Mouse (Mus musculus) lung, adult 2 months (tissue): ENCODE results near the gene Slfn4.
"Not testable (repeated sequence)": the region's sequence is repeated elsewhere in the genome, so short reads cannot be mapped to it uniquely, and the experiment has no call there.

Source experiments
- CTCF ChIP-seq: fragments of 200-500 bp; IDR thresholded peaks from 2 replicates; pipeline ENCODE4 v1.5.1; 2011; ENCODE audit warnings: mild to moderate bottlenecking, low read length, control low read depth; ENCODE audit not compliant: insufficient read depth
- POLR2A ChIP-seq: fragments of 200-500 bp; IDR thresholded peaks from 2 replicates; pipeline ENCODE4 v1.6.1; 2011; ENCODE audit warnings: low read depth, mild to moderate bottlenecking, control low read depth, low read length, borderline replicate concordance; ENCODE audit errors: extremely low read depth

DNA sequence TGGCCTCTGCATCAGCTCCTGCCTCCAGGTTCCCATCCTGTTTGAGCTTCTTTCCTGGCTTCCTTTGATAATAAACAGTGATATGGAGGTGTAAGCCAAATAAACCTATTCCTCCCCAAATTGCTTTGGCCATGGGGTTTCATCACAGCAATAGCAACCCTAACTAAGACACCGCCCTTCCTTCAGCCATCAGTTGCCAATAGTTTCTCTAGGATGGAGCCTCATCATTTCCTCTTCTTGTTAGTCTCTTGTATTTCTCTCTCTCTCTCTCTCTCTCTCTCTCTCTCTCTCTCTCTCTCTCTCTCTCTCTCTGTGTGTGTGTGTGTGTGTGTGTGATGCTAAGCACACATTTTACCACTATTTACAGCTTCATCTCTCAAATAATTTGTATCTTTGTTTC, 49.4 kb upstream of the Slfn4 start:
- TF ChIP-seq CTCF, POLR2A: not testable (repeated sequence)
